Mouse (Mus musculus): ENCODE measurements around the gene Ccn1.

Gene Ccn1

DNA sequence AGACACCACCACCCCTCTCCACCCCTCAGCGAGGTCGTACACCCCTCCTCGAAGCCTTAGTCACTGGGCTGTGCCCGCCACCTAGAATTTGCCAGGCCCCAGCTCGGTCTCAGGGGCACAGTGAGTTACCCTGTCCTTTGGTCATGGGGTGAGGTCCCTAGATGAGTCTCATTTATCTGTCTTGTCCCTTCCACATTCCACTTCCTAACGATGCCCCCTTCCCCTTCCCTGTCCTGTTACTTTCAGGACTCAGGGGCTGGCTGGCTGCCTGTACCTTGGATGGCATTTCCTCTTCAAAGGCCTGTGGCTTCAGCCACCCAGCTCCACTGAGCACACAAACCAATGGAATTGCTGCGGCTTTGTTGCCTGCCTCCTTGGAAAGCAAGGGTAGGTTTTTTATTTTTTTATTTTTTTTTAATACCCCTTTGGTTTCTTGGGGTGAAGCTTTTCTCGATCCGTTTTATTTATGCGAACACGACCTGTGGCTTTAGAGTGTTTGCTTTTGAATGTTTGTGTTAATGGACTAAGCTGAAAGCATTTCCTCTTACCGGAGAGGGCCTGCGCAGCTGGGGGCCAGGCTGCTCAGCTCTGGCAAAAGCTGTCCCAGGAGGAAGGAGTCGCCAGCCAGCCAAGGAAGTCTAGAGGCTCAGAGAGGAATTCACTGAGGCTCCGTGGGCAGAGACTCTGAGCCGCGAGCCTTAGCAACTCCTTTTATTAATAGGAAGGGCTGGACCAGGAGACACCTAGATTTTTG lies 35.2 kb downstream of the Ccn1 start:
- no peak for DNase-seq

DNA sequence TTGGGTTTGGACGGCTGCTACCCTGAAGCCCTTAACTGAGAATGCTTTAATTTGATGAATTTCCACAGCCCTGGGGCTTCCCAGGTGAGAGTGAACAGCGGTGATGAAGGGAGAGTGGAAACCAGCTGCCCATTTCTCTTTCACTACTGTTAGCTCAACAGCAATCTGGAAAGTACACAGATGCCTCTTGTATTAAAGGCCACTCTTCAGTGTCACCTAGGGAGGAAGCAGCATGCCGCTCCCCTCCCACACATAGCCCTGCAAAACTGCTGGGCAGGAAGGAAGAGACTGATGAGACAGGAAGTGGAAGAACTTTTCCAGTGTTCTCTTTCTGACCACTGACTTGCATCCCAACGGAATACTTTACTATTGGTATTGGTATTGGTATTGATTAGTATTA lies 36.5 kb downstream of the Ccn1 start:
- DNase-seq, result no peak

DNA sequence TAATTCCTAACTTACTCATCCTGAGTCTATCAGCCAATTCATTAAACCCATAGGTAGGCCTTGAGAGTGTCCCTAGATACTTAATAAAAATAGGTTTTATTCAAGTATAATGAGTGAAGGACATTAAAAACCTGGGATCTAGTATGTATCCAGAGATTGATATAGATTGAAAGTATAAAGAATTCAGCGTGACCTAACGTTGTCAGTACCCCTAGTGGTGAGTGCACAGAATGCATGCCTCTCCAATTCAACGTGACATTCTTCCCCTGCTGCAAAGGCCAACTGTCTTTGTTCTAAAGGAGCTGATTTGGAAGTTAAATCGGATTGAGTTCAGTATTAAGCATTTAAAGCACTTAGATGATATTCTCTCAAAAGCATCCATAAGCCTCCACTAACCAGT lies 37.1 kb downstream of the Ccn1 start:
- no peak for DNase-seq

DNA sequence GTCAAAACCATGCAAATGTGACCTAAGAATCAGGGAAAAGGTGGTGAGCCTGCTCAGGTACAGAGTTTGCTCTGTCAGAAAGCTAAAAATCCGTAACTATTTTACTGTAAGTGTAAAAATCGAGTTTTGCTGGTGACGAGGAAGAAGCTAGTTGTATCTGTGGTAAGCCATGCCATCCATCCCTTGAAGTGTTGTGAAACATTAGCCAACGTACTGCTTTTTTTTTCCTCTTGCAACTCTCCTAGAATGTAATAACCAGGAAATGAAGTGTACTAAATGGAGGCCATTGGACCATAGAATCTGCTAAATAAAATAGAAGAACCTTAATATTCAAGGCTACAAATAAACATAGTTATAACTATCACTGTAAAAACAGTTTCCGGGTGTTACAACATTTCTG lies 41.5 kb downstream of the Ccn1 start:
- no peak for DNase-seq

DNA sequence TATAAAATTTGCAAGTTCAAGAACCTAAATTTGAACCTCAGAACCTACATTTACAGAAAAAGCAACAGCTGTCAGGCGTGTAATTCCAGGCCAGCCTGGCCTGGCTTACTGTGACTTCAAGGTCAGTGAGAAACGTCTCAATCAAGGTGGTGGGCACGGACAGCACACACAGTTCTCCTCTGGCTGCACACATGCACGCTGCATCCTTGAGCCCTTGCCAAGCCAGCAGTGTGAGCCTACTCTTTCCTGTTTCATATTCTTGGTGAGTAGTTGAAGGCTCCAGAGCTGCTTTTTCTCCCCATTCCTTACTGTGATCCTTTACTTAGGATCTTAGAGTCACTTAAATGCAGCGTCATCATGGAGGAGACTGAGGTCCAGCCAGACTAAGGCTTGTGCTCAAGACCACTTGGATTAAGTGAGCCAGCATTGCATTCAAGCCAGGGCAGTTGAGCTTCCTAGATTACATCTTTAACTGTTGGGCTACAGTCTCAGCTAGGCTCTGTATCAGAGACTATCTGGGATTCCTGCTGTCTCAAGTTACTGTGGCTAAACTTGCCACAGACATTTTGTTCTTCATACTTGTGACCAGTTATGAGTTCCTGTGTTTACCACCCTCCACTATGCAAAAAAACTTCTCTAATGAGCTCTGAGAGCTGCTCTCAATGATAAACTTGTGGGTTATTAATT lies 44.2 kb downstream of the Ccn1 start:
- DNase-seq, result no peak

DNA sequence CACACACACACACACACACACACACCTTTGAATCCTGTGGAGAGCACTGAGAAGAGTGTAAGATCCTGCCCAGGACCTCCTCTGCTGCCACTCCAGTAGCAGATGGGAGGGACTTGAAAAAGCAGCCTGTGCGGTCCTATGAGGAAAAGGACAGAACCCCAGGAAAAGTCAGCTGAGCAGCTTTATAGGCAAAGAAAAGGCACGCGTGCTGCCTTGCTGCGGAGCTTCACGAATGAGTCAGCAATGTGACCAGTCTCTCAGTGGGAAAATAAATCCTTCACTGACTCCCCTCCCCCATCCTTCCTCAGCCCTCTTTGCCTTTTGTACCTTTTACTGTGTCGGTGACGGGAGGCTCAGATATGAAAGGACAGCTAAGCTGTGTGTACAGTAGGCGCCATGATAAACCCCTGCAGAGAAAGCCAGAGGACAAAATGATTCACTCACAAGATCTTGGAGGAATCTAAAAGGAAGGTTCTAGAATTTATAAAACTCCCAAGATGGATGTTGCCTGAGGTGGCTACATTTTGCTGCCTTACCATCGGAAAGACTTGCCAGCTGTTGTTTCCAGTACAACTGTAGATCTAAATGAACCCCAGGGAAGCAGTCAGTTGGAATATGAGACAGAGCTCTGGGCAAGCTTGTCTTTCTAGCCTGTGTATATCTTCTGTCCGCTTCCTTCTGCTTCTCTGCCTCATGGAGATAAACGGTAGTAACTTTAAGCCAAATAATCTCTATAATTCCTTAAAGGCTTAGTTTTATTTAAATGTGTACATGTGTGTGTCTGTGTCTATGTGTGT lies 47.2 kb downstream of the Ccn1 start:
- no peak for DNase-seq

DNA sequence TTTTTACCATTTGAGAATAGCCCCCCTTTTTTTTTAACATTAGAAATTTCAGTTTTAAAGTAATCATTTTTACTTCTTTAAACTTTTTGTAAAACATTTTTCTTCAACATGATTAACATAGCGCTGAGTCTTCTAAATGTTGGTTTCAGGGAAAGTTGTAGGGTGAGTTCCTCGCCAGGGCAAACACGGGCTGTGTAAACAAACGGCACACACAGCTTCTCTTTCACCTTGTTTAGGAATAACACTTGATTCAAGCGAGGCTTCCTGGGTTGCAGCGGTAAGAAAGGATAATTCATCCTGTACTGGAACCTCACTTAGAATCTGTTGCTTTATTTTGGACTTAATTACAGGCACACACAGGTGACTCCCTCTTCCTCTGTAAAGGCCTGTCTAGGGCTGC lies 48.4 kb downstream of the Ccn1 start:
- no peak for DNase-seq

DNA sequence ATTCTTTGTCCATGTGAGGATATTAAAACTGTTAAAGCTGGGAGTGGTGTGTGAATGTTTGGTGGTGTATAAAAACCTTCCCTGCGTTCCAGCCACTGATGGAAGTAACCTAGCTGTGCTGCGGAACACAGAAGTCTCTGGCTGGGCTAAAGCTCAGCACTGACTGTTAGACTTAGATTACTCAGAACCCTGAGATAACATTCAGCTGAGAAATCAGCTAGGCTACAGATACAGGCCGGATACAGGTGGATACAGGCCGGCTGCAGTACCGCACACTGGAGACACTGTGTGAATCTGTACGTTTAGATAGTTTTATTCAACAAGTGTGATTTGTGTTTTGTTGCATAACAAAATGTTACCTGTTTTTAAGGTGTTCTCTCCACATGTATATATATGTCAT lies 49.0 kb downstream of the Ccn1 start:
- no peak for DNase-seq

DNA sequence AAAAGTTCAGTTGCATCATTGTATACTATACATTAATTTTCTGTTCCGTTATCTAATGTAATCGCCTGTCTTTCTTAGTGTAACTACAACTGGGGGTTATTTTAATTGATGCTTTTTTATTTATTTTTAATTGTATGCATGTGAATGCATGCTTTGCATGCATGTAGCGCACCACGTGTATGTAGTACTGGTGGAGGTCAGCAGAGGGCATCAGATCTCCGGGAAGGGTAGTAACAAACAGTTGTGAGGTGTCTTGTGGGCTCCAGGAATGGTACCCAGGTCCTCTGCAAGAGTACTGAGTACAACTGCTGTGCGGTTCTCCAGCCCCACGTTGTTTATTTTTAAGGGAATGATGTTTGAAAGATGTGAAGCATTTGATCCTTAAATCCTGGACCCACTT lies 50.7 kb downstream of the Ccn1 start:
- no peak for DNase-seq
